Mouse (Mus musculus) hindbrain, embryonic 10.5 days (tissue): ENCODE measurements around the gene Nsg1. TPM values are rescaled to one million over a fixed set of nuclear protein-coding genes. Genes with fewer than 3 reads are reported as not detected.

Experiments
- DNase-seq: peaks from one replicate; pipeline ENCODE4 v3.0.0-alpha.2; 2017; ENCODE audit warnings: low spot score
- H3K27ac ChIP-seq: fragments of 300-500 bp; sonication (generic); 2 replicates; pipeline ENCODE4 v1.5.1; 2016; ENCODE audit warnings: mild to moderate bottlenecking, moderate library complexity
- H3K27me3 ChIP-seq: fragments of 300-500 bp; sonication (generic); 2 replicates; pipeline ENCODE4 v1.6.1; 2016; ENCODE audit warnings: mild to moderate bottlenecking; ENCODE audit not compliant: poor library complexity, insufficient read depth, severe bottlenecking
- H3K36me3 ChIP-seq: fragments of 300-500 bp; sonication (generic); 2 replicates; pipeline ENCODE4 v1.6.1; 2016; ENCODE audit warnings: mild to moderate bottlenecking, moderate library complexity
- H3K4me1 ChIP-seq: fragments of 300-500 bp; sonication (generic); replicated peaks from 2 replicates; pipeline ENCODE4 v1.6.1; 2016; ENCODE audit warnings: mild to moderate bottlenecking
- H3K4me3 ChIP-seq: fragments of 300-500 bp; sonication (generic); 2 replicates; pipeline ENCODE4 v1.5.1; 2016; ENCODE audit warnings: mild to moderate bottlenecking, moderate library complexity
- H3K9me3 ChIP-seq: fragments of 300-500 bp; sonication (generic); 2 replicates; pipeline ENCODE4 v1.6.1; 2016; ENCODE audit warnings: mild to moderate bottlenecking, moderate library complexity
- WGBS: fragments of 180-500 bp; shearing (Covaris S2); methylation state at CpG from one replicate; pipeline ENCODE4 v1.1.7; 2016; 5-methylcytosine and 5-hydroxymethylcytosine counted together
- polyA plus RNA-seq: library from polyadenylated mRNA; unstranded; fragments of >200 nt; fragmentation: Nextera tagmentation; extraction: Ambion mirVana; gene quantifications from 2 replicates; pipeline ENCODE4 v1.2.1, GENCODE M21; 2016

The Nsg1 gene
- polyA plus RNA-seq, 1 experiment from 2014 or later = 224 TPM

DNA sequence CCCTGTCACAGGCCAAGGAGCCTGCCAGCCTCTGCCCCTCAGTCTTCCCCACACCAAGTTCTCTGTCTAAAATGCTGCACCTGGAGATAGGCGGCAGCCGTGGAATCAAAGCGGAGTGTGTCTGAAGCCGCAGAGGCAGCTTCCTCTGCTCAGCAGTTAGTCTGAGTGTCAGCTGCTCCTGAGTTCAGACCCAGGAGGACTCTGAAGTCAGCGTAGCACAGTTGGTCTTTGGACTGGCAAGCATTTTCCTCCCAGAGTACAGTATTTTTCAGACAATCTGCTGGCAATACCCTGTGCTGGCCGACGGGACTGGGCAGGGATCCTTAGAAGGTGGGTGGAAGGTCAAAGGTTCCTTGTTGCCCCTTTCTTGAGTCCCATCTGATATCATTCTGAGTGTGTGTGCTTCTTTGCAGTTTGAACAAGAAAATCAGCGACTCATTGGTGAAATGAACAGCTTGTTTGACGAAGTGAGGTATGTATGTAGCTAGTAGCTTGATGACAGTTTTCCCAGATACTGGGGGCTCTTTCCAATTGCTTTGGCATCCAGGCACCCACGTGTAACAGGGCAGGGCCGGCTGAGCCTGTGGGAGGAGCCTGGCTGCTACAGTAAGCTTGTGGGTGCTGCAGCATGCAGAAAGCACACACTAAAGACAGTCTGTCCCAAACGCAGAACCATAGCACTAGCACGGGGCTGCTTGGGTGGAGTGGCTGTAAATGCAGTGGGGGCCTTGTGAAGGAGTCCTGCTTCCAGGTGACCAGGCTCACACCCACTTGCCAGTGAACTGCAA lies 33.0 kb downstream of the Nsg1 start:
- WGBS = 86% methylated on average over 13 of the region's 13 CpGs
- Histone ChIP-seq H3K36me3 (peaks cover 53% of the 10 kb centered on the region), H3K9me3 (0 out of 2 replicates have a peak, but pooled peaks cover 4% of the 10 kb centered on the region)

GRCm38 (mm10) chr5:38121699-38122098 lies 38.0 kb downstream of the Nsg1 start:
- no peaks in the 10 kb centered on the region for H3K9me3 ChIP-seq
- no peak overlapping the region for H3K27ac ChIP-seq
- no peak for DNase-seq
- no peak overlapping the region for H3K4me3 ChIP-seq
- 91% methylated on average over 7 of the region's 7 CpGs for WGBS
- H3K4me1 ChIP-seq = no peaks in the 10 kb centered on the region
- H3K27me3 ChIP-seq = no peaks in the 10 kb centered on the region
- peaks cover 56% of the 10 kb centered on the region for H3K36me3 ChIP-seq

More for the DNA sequence above, 33.0 kb downstream of the Nsg1 start:
- H3K4me3 ChIP-seq = no peak overlapping the region
- no peak overlapping the region for H3K27ac ChIP-seq
- no peaks in the 10 kb centered on the region for H3K27me3 ChIP-seq
- no peak for DNase-seq
- no peaks in the 10 kb centered on the region for H3K4me1 ChIP-seq

DNA sequence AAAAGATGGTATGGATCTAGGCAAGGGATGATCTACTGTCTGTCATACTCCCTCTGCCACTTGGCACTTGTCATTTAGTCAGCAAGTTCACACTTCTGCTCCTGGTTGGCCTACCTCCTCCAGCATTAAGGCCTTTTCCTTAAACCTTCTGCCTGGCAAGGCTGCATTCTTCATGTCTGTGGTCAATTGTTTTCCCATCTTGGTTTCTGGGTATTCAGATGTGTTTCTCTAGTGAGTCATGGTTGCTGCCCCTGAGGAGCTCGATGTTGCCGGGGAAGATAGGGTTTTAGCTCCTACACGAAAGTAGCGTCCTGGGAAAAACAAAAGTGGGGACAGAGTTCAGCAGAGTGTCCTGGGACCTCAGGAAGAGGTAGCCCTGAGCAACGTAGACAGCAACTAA lies 40.4 kb downstream of the Nsg1 start:
- Histone ChIP-seq H3K27me3 (no peaks in the 10 kb centered on the region), H3K4me1 (no peaks in the 10 kb centered on the region), H3K27ac (no peak overlapping the region), H3K36me3 (peaks cover 63% of the 10 kb centered on the region), H3K4me3 (no peak overlapping the region), H3K9me3 (no peaks in the 10 kb centered on the region)
- no peak for DNase-seq
- 92% methylated on average over 5 of the region's 5 CpGs for WGBS

DNA sequence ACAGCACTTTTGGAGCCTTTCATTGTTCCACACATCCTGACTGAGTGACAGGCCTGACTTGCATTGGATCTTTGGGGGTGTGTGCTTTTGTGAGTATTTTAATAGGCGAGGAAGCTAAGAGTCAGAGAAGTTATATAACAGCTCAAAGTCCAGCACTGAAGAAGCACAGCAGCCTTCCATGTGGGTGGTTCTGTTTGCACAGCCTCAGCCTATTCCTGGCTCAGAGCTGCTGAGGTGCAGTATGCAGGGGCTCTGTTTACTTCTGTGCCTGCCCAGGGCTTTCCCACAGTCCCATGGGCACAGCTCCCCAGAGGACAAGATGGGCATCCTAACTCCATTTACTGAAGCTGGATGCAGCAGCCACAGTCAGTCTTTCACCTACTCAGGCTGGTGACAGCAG lies 42.7 kb downstream of the Nsg1 start:
- no peak for DNase-seq
- Histone ChIP-seq H3K4me3 (no peak overlapping the region), H3K27ac (no peak overlapping the region), H3K4me1 (no peaks in the 10 kb centered on the region), H3K36me3 (peaks cover 60% of the 10 kb centered on the region), H3K27me3 (no peaks in the 10 kb centered on the region), H3K9me3 (no peaks in the 10 kb centered on the region)
- 67% methylated on average over 1 of the region's 1 CpGs for WGBS

- no peaks in the 10 kb centered on the region for H3K27me3 ChIP-seq
- no peaks in the 10 kb centered on the region for H3K9me3 ChIP-seq
- no peak overlapping the region for H3K4me3 ChIP-seq
- H3K36me3 ChIP-seq = peaks cover 61% of the 10 kb centered on the region
- H3K27ac ChIP-seq = no peak overlapping the region
- no peak for DNase-seq
- WGBS = 96% methylated on average over 2 of the region's 2 CpGs
- H3K4me1 ChIP-seq = no peaks in the 10 kb centered on the region
These were observed 45.2 kb downstream of the Nsg1 start for GRCm38 (mm10) chr5:38114526-38114925.

- Histone ChIP-seq H3K27ac (no peak overlapping the region), H3K36me3 (peaks cover 51% of the 10 kb centered on the region), H3K27me3 (no peaks in the 10 kb centered on the region), H3K4me1 (no peaks in the 10 kb centered on the region), H3K4me3 (no peak overlapping the region), H3K9me3 (no peaks in the 10 kb centered on the region)
- WGBS = 91% methylated on average over 10 of the region's 10 CpGs
- DNase-seq = no peak
These were observed 52.9 kb downstream of the Nsg1 start for GRCm38 (mm10) chr5:38106807-38107206.

DNA sequence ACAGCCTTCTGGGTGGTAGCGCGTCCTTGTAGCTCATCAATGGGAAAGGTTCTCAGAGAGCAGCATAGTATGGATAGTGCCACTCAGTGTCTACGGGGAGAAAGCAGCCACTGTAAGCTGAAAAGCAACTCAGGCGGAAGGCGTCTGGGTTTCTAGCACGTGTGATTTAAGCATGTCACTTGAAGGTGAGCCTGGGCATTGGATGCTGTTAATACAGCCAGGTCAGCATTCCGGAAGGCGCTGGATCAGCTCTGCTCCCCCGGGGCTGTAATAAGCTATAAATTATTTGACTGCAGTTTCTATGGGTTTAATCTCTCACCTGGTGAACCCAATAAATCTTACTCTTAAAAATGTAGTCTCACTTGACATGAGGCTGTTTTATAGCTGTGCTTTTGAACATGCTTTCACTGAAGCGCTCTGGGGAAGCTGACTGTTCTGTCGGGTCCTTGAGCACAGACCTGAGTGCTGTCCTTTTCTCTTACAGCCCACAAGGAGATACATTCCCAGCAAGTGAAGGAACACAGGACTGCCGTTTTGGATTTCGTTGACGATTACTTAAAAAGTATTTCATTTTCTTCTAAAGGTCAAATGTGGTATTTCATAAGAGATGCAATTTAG lies 53.5 kb downstream of the Nsg1 start:
- WGBS = 95% methylated on average over 14 of the region's 14 CpGs
- DNase-seq = no peak
- no peak overlapping the region for H3K27ac ChIP-seq
- no peak overlapping the region for H3K4me3 ChIP-seq
- H3K36me3 ChIP-seq = peaks cover 46% of the 10 kb centered on the region
- H3K9me3 ChIP-seq = no peaks in the 10 kb centered on the region
- no peaks in the 10 kb centered on the region for H3K27me3 ChIP-seq
- no peaks in the 10 kb centered on the region for H3K4me1 ChIP-seq

GRCm38 (mm10) chr5:38102945-38103344 lies 56.8 kb downstream of the Nsg1 start:
- DNase-seq = no peak
- H3K4me1 ChIP-seq = no peaks in the 10 kb centered on the region
- H3K9me3 ChIP-seq = no peaks in the 10 kb centered on the region
- H3K4me3 ChIP-seq = no peak overlapping the region
- no peaks in the 10 kb centered on the region for H3K27me3 ChIP-seq
- no peak overlapping the region for H3K27ac ChIP-seq
- peaks cover 26% of the 10 kb centered on the region for H3K36me3 ChIP-seq
- WGBS = 79% methylated on average over 2 of the region's 2 CpGs

DNA sequence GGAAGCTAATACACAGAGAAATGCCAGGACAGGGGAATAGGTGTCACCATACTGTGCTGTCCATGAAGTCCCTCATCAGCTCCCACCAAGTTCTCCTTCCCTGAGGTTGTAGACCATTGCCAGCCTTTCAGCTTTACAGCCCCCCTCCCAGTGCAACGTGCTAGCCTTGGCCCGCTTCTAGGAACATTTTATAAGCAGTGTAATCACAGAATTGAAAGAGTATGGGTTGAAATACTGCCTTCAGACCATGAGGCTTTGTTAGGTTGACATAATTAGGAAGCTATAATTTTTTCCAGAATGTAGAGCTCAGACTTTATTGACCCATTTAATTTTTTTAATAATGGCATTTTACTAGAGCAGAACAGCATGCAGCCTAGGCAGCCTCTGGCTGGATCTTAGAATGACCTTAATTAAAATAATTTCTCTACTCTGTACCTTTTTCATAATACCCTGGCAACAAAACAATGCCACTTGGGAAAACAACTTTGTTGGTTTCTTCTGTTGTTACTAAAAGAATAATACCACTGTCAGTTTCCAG lies 60.5 kb downstream of the Nsg1 start:
- Histone ChIP-seq H3K36me3 (no peaks in the 10 kb centered on the region), H3K9me3 (no peaks in the 10 kb centered on the region), H3K27ac (no peak overlapping the region), H3K27me3 (no peaks in the 10 kb centered on the region), H3K4me3 (no peak overlapping the region), H3K4me1 (no peaks in the 10 kb centered on the region)
- 97% methylated on average over 2 of the region's 2 CpGs for WGBS
- no peak for DNase-seq

GRCm38 (mm10) chr5:38097501-38098093 lies 62.1 kb downstream of the Nsg1 start:
- Histone ChIP-seq H3K36me3 (no peaks in the 10 kb centered on the region), H3K4me3 (no peak overlapping the region), H3K27me3 (no peaks in the 10 kb centered on the region), H3K4me1 (no peaks in the 10 kb centered on the region), H3K27ac (no peak overlapping the region), H3K9me3 (no peaks in the 10 kb centered on the region)
- 78% methylated on average over 4 of the region's 4 CpGs for WGBS
- no peak for DNase-seq

- no peaks in the 10 kb centered on the region for H3K27me3 ChIP-seq
- no peak for DNase-seq
- H3K4me1 ChIP-seq = peaks cover 9% of the 10 kb centered on the region; the same call in 1 of the 2 replicates
- no peak overlapping the region for H3K4me3 ChIP-seq
- no peaks in the 10 kb centered on the region for H3K9me3 ChIP-seq
- H3K27ac ChIP-seq = no peak overlapping the region
- 93% methylated on average over 2 of the region's 2 CpGs for WGBS
- no peaks in the 10 kb centered on the region for H3K36me3 ChIP-seq
These were observed 65.4 kb downstream of the Nsg1 start for GRCm38 (mm10) chr5:38094331-38094730.

GRCm38 (mm10) chr5:38091966-38092304 lies 67.8 kb downstream of the Nsg1 start:
- Histone ChIP-seq H3K4me3 (no peak overlapping the region), H3K27me3 (no peaks in the 10 kb centered on the region), H3K36me3 (no peaks in the 10 kb centered on the region), H3K4me1 (peaks cover 12% of the 10 kb centered on the region; the same call in 1 of the 2 replicates), H3K9me3 (no peaks in the 10 kb centered on the region), H3K27ac (no peak overlapping the region)
- 68% methylated on average over 2 of the region's 2 CpGs for WGBS
- no peak for DNase-seq
